Mouse (Mus musculus): ENCODE data around the gene D3Ertd751e.

D3Ertd751e gene

DNA sequence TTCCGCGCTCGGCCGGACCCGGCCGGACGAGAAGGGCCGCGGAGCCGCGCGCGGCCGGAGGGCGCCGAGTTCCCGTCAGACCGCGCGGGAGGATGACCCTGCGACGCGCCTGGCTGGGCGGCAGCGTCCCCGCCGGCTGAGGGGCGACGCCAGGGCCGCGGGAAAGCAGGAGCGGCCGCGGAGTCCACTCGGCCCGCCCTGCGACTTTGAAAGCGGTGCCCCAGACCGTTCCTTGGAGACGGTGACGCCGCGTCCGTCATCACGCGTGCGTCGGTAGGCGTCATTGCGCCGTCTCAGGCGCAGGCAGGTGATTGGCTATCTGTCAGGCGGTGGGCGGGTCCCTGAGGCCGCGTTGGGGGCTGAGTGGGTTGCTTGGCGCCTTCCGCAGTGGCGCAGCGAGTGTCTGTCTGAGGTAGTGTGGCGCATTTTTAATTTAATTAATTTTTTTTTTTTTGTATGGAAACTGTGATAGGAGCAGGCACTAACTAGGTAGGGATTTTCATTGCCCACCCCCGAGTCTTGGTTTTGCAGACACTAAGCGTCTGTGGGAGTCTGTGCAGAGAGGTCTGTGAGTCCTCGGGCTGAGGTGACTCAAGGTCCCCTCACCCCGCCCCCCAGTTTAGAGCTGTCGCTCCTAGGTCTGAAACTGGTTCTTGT lies at the start of gene D3Ertd751e, which contains the start of gene Sclt1:
Gene D3Ertd751e (plus strand): TSS at position 334 of the 657 bp plus-strand sequence.
Gene Sclt1 (minus strand): TSS at position 237 of the 657 bp plus-strand sequence.
- peak; percentile 92 to 94 for DNase-seq (ENCODE audit: low spot score in 2 of 2)

DNA sequence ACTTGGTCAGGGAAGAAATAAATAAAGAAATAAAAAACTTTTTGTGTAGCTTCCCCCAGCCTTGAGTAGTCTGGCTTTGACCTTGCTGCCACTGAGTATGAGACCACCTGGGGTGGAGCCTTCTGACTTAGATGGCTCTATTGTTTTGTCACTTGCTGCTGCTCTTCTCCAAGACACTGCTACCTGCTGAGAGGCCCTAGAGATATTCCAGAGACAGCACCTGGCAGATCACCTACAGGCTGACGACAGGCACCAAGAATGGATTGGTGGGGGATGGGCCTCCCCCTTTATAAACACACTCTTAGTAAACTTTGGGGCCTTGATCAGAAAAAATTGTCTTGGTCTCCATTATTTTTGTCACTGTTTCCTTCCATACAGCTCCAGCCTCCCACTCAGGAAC lies 46.7 kb upstream of the D3Ertd751e start:
- DNase-seq (ENCODE audit: low spot score in 2 of 2): no peak

DNA sequence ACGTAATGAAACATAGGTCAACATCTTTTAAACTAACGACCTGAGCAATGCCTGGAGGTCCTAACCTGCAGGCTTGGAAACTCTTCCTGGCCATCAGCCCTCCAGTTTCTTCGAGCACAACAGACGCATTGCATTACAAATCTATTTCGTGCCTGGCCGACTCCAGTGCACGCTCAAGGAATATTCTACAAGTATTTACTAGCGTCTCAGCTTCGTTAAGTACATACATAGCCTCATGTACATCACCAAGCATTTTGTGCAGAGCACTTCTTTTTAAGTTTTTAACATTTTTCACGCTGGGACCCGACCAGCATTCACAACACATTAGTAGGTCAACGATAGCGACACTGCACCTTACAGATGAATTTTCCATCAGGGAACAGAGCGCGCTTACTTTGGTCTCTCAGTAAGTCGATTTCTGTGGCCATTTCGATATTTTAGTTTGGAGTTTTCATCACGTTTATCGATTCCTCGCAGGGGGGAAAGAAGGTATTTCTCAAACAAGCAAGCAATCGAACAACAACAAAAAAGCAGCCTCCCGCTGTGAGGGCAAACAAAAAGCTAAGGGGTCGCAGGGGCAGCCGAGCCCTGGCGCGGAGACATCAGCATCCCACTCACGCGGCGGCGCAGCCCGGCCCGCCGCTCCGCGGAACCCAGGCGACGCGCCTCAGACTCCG lies 672 bp upstream of the D3Ertd751e start:
- DNase-seq (ENCODE audit: low spot score in 2 of 2): no peak

DNA sequence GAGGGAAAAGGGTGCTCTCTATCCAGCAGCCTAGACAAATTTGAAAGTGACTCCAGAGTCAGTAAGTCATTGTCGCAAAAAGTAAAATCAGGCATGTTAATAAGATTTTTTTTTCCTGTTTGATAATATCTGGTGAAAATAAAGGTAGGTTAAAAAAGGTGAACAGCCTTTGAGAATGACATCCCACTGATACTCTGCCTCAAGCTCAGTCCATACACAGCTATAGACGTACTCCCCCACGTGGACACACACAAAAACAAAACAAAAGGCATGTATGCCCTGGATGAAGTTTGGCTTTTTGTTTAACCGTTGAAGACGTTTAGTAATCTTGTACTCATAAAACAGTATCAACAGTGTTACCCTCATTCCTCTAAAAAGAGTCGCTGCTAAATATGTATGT lies 1.0 kb downstream of the D3Ertd751e start:
- peak in 1 of 2 experiments; percentile 15 for DNase-seq (ENCODE audit: low spot score in 2 of 2)

DNA sequence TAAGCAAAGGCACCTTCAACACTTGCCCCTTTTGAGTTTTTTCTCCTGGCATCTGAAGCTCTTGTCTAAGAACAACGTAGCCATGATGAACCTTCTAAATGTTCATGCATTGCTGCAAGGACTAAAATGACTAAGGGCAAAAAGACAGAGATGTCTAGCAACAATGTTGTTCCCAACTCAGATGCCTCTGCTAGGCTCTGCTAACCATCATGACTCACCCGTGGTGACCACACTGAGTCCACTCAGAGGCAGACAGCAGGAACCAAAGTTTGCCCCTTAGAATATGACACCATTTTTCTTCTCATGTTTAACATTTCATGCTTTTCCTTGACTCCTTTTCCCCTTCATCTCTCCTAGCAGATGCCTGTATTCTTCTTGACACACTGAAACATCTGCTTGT lies 12.1 kb downstream of the D3Ertd751e start:
- no peak for DNase-seq (ENCODE audit: low spot score in 2 of 2)

DNA sequence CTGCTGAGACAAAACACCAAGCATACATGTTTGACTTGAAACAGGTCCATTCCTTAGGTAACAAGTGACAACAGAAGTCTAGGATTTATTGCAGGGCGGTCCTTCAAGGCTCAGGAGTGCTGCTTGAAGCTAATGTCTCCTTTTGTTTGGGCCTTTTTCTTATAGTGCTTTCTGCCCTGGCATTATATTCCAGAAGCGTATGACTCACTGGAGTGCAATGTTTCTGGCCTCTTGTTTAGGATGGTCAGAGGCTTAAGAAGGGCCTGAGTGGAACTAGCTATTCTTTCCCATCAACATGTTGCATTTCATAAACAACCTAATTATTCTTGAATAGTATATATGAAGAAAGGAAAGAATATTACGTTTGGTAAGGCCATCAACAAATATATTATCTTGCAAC lies 19.7 kb downstream of the D3Ertd751e start:
- DNase-seq (ENCODE audit: low spot score in 2 of 2): no peak

DNA sequence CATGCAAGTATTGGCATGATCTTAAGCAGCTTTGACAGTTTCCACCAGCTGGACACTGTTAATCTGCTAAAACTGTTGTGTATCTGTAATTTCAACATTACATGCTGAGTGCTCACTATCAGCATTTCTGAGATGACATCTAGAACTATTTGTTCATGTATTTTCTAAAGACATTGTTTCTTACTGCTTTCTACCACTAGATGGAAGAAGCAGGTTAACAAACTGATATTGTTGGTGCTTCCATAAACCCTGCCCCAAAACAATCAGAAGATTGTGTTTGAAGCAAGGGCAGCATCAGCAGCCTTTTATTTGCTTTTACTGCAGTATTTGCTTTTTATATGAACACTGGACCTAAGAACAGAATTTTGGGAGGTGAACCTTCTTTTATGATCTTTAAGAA lies 70.0 kb downstream of the D3Ertd751e start:
- DNase-seq (ENCODE audit: low spot score in 2 of 2): no peak

Data from natural killer cell, adult 2 months (primary cell).